Mouse (Mus musculus): ENCODE measurements around the gene Tmem190. TPM values are rescaled to one million over a fixed set of nuclear protein-coding genes. Genes with fewer than 3 reads are reported as not detected.
A peak's percentile ranks its signal among the peaks of the same experiment; 100 is the strongest.
"Not testable (repeated sequence)": the region's sequence is repeated elsewhere in the genome, so short reads cannot be mapped to it uniquely, and the experiment has no call there.

Gene Tmem190
- polyA plus RNA-seq, 1 experiment = not detected

DNA sequence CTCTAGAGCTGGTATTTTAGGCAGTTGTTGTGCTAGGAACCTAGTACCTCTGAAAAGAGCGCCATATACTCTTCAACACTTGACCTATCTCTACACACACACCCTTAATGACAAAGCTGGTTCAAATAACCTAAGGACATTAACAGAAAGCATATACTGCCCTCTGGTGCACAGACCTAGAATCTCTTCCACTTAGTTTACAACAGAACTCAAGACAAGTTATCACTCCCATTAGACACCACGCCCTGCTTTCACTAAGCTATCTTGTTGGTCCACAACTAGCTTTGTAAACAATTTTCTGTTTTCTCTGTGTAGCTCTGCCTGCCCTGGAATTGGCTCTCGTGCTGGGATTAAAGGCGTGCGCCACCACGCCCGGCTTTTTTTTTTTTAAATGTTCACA lies 24.0 kb downstream of the Tmem190 start:
- Histone ChIP-seq H3K27ac (ENCODE audit: insufficient read depth, low read length) (no peak overlapping the region), H3K4me1 (ENCODE audit: control insufficient read depth, insufficient read depth, low read length) (no peaks in the 10 kb centered on the region), H3K4me3 (ENCODE audit: insufficient read depth, low read length) (no peak overlapping the region)
- no peak for TF ChIP-seq POLR2A (IDR thresholded peaks at IDR 0.05; ENCODE audit: extremely low read depth, insufficient read depth, low read length)
- 0 out of 2 replicates have a peak, but pooled peaks have one; percentile 12 for TF ChIP-seq CTCF (IDR thresholded peaks at IDR 0.05; ENCODE audit: extremely low read depth, insufficient read depth, low read length)

DNA sequence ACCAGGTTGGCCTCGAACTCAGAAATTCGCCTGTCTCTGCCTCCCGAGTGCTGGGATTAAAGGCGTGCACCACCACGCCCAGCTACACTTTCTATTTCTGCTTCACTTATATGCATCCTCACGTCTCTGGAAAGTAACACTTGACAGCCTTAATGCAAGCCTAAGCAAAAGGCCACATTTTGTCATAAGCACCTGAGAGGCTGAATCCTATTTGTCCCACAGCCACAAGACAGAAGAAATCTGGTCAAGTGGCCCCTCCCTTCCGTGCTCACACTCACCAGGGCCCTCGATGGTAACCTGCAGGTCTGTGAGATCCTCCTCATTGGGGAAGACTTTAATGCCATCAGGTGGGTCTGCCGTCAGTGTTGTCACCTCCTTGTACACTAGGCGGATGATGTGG lies 28.4 kb downstream of the Tmem190 start:
- H3K4me1 ChIP-seq (ENCODE audit: control insufficient read depth, insufficient read depth, low read length); H3K27ac ChIP-seq (ENCODE audit: insufficient read depth, low read length): not testable (repeated sequence)
- peak overlapping the region; percentile 56 for H3K4me3 ChIP-seq (ENCODE audit: insufficient read depth, low read length)

DNA sequence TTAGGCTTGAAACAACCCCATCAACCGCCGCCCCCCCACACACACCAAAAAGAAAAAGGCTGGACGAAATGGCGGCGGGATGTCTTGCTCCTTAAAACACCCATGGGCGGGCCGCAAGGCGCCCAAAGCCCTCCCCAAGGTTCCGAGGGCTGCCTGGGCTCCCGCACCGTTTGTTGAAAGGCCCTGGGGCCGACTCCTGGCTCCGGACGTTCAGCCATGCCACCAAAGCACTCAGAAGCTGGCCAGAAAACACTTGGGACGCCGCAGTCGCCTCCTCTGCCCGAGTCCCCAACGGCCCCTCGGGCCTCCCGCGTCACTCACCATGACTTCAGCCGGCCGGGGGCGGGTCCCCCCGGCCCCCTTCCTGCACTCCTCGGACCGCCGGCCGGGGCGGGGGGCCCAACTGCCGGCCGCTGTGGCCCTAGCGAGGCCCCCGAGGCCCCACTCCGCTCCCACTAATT lies 29.1 kb downstream of the Tmem190 start:
- Histone ChIP-seq H3K27ac (ENCODE audit: insufficient read depth, low read length) (no peak overlapping the region), H3K4me1 (ENCODE audit: control insufficient read depth, insufficient read depth, low read length) (peaks cover 4% of the 10 kb centered on the region; the same call in 1 of the 2 replicates), H3K4me3 (ENCODE audit: insufficient read depth, low read length) (peak overlapping the region; percentile 56)
- no peak for TF ChIP-seq CTCF (IDR thresholded peaks at IDR 0.05; ENCODE audit: extremely low read depth, insufficient read depth, low read length)
- TF ChIP-seq POLR2A (IDR thresholded peaks at IDR 0.05; ENCODE audit: extremely low read depth, insufficient read depth, low read length) = no peak

DNA sequence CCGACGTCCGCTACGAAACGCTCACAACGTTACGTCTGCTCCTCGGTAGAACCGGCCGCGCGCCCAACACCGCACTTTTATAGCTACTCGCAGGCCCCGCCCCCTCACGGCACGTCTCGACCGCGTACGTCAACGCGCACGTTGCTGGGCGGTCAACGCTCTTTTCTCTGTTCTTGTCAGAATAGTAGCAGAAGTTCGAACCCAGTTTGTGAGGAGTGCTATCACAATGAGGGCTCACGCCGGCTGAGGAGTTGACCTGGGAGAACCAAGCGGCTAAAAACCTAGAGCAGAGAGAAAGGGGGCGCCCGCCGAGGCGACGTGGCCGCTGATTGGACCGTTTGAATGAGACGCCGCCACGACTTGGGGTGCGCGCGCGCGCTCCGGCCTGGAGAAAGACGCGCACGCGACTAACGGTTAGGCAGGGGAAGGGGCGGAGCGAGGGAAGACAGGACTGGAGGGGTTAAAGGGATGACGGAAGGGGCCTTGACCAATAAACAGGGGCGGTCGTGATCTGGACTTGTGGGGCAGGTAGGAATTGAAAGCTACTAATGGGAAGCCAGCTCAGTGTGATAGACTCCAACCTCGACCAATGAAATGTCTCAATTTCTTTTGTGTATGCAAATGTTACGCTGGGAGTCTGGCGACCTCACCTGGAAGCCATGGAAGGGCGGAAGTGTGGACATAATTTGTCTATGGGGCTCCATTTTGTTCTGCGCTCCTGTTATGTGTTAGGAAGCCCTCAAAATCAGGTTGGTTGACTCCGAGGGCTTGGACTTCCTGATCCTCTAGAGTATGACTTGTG lies 29.8 kb downstream of the Tmem190 start, which contains the start of gene Ube2s:
Ube2s (minus strand) TSS at position 288 of the 802 bp plus-strand sequence.
- H3K4me1 ChIP-seq (ENCODE audit: control insufficient read depth, insufficient read depth, low read length) = peaks cover 4% of the 10 kb centered on the region; the same call in 1 of the 2 replicates

DNA sequence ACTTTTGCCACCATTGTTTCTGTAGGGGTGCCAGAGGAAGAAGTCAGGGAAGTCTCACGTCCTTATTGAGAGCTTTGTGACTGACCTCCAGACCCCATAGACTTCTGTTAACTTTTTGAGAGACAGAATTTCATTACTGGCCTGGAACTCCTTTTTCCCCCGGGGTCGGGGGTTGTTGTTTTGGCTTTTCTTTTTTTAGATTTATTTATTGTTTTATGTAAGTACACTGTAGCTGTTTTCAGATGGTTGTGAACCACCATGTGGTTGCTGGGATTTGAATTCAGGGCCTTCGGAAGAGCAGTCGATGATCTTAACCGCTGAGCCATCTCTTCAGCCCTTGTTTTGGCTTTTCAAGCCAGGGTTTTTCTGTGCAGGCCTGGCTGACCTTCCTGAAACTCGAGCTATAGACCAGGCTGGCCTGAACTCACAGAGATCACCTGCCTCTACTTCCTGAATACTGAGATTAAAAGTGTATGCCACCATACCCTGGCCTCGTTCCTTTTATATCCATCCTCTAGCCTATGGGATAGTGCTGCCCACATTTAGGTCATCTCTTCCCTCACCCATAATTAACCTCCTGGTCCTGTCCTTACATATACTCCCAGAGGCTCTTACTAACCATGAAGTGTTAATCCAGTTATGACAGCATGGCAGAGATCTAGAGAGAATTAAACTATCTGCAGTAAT lies 30.5 kb downstream of the Tmem190 start:
- peaks cover 4% of the 10 kb centered on the region; the same call in 1 of the 2 replicates for H3K4me1 ChIP-seq (ENCODE audit: control insufficient read depth, insufficient read depth, low read length)
- H3K4me3 ChIP-seq (ENCODE audit: insufficient read depth, low read length) = peak overlapping the region; percentile 56
- H3K27ac ChIP-seq (ENCODE audit: insufficient read depth, low read length) = peak overlapping the region; percentile 66
- TF ChIP-seq CTCF (IDR thresholded peaks at IDR 0.05; ENCODE audit: extremely low read depth, insufficient read depth, low read length) (no peak), POLR2A (IDR thresholded peaks at IDR 0.05; ENCODE audit: extremely low read depth, insufficient read depth, low read length) (no peak)

More for the DNA sequence above, 29.8 kb downstream of the Tmem190 start, which contains the start of gene Ube2s:
- H3K27ac ChIP-seq (ENCODE audit: insufficient read depth, low read length) = peak within 1 kb of the TSS; percentile 79
- TF ChIP-seq POLR2A (IDR thresholded peaks at IDR 0.05; ENCODE audit: extremely low read depth, insufficient read depth, low read length) (peak; percentile 96), CTCF (IDR thresholded peaks at IDR 0.05; ENCODE audit: extremely low read depth, insufficient read depth, low read length) (no peak)
- peak within 1 kb of the TSS; percentile 56 for H3K4me3 ChIP-seq (ENCODE audit: insufficient read depth, low read length)

DNA sequence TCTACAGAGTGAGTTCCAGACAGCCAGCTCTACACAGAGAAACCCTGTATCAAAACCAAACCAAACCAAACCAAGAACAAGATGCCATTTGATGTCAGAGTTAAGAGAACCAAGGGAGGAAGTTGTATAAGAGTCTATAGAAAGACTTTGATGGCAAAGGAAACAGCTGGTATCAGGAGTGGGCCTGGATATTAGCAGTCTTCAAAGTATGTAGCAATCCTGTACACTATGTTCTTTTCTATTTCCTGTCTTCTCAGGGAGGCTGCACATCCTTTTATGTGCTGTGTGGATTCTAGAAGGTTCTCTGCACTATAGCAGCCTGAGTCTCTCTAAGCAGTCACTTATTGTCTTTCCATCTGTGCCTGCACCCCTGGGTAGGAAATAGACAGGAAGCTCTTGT lies 33.8 kb downstream of the Tmem190 start:
- TF ChIP-seq POLR2A (IDR thresholded peaks at IDR 0.05; ENCODE audit: extremely low read depth, insufficient read depth, low read length) (no peak), CTCF (IDR thresholded peaks at IDR 0.05; ENCODE audit: extremely low read depth, insufficient read depth, low read length) (no peak)
- Histone ChIP-seq H3K4me3 (ENCODE audit: insufficient read depth, low read length) (no peak overlapping the region), H3K27ac (ENCODE audit: insufficient read depth, low read length) (no peak overlapping the region), H3K4me1 (ENCODE audit: control insufficient read depth, insufficient read depth, low read length) (peaks cover 4% of the 10 kb centered on the region; the same call in 1 of the 2 replicates)

DNA sequence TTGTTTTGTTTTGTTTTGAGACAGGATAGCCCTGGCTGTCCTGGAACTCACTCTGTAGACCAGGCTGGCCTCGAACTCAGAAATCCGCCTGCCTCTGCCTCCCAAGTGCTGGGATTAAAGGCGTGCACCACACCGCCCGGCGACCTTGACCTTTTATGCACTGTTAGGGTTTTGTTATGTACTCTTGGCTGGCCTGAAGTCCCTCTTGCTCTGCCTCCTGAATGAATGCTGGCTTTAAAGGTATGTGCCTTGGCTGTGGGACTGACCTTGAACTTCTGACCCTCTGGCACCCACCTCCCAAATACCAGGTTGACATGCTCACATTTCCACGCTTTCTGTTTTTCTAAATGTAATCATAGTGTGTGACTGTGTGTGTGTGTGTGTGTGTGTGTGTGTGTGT lies 38.2 kb downstream of the Tmem190 start:
- not testable (repeated sequence) for H3K4me3 ChIP-seq (ENCODE audit: insufficient read depth, low read length); H3K4me1 ChIP-seq (ENCODE audit: control insufficient read depth, insufficient read depth, low read length)
- H3K27ac ChIP-seq (ENCODE audit: insufficient read depth, low read length) = 0 out of 2 replicates have a peak overlapping the region, but pooled peaks have one; percentile 38

DNA sequence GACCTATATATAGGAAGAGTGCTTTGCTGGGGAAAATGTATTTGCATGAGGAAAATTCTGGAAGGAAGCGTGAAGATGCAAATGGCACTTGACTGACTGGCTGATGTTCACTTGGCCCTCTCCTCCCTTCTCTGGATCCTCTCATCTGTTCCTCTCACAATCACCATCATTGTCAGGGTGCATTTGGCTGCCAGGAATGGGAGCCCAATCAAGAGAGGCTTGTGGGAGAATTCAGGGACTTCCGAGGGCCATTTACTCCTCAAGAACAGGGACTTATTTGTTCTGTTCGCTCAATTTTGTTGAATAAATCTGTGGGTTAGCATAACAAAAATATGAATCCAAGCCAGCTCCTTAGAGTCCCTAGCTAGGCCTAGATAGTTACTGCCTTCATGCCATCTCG lies 39.0 kb downstream of the Tmem190 start:
- TF ChIP-seq CTCF (IDR thresholded peaks at IDR 0.05; ENCODE audit: extremely low read depth, insufficient read depth, low read length) (no peak), POLR2A (IDR thresholded peaks at IDR 0.05; ENCODE audit: extremely low read depth, insufficient read depth, low read length) (no peak)
- Histone ChIP-seq H3K4me3 (ENCODE audit: insufficient read depth, low read length) (no peak overlapping the region), H3K4me1 (ENCODE audit: control insufficient read depth, insufficient read depth, low read length) (no peaks in the 10 kb centered on the region; the same call in 1 of the 2 replicates), H3K27ac (ENCODE audit: insufficient read depth, low read length) (no peak overlapping the region)

DNA sequence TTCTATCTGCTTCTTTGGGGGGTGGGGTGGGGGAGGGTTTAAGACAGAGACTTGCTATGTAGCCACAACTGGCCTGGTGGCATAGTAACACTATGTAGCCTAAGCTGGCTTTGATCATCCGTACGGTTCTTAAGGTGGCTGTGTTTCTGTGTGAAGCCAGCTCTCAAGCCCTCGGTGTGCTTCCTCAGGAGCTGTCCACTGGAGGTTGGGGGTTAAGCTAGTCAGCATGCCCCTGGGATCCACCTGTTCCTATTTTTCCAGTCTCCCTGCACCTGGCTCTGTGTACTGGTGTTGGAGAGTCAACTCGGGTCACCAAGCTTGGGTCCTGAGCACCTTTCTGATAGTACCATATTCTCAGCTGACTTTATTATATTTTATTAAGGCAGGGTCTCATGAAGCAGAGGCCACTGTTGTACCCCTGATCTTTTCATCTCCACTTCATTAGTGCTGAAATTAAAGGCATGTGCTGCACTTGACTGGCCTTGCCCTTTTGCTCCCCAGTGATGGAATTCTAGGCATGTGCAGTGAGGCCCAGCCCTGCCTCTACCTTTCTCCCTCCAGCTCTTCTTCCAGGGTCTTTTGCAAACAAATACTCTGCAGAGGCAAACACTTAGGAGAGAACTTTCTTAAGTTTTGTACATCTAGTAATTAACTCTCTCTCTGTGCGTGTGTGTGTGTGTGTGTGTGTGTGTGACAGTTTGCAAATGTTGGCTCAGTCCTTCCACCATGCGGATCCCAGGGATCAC lies 39.6 kb downstream of the Tmem190 start:
- TF ChIP-seq CTCF (IDR thresholded peaks at IDR 0.05; ENCODE audit: extremely low read depth, insufficient read depth, low read length) (no peak), POLR2A (IDR thresholded peaks at IDR 0.05; ENCODE audit: extremely low read depth, insufficient read depth, low read length) (no peak)
- Histone ChIP-seq H3K4me1 (ENCODE audit: control insufficient read depth, insufficient read depth, low read length) (no peaks in the 10 kb centered on the region; the same call in 1 of the 2 replicates), H3K4me3 (ENCODE audit: insufficient read depth, low read length) (no peak overlapping the region), H3K27ac (ENCODE audit: insufficient read depth, low read length) (0 out of 2 replicates have a peak overlapping the region, but pooled peaks have one; percentile 64)
